Mouse (Mus musculus) left cerebral cortex, postnatal 25 days (tissue): ENCODE results near the gene Gm281. TPM values are rescaled to one million over a fixed set of nuclear protein-coding genes. Genes with fewer than 3 reads are reported as not detected.
"Not testable (repeated sequence)": the region's sequence is repeated elsewhere in the genome, so short reads cannot be mapped to it uniquely, and the experiment has no call there.

ENCODE experiments used
- DNase-seq, 2 experiments: peaks; one replicate each; pipeline ENCODE4 v3.0.0; 2022; ENCODE audit warnings: low spot score in 2 of 2, mixed read lengths in 1 of 2
- intact Hi-C: fragments of 180-260 bp; cut with DNase I; formaldehyde crosslinking; loops from one replicate; pipeline ENCODE4 v1.15.1; 2025
- total RNA-seq, 2 experiments: library from RNA; stranded (reverse); gene quantifications; 2 replicates each; pipeline ENCODE4 v1.2.3; 2021

Gm281 gene
- total RNA-seq: not detected

DNA sequence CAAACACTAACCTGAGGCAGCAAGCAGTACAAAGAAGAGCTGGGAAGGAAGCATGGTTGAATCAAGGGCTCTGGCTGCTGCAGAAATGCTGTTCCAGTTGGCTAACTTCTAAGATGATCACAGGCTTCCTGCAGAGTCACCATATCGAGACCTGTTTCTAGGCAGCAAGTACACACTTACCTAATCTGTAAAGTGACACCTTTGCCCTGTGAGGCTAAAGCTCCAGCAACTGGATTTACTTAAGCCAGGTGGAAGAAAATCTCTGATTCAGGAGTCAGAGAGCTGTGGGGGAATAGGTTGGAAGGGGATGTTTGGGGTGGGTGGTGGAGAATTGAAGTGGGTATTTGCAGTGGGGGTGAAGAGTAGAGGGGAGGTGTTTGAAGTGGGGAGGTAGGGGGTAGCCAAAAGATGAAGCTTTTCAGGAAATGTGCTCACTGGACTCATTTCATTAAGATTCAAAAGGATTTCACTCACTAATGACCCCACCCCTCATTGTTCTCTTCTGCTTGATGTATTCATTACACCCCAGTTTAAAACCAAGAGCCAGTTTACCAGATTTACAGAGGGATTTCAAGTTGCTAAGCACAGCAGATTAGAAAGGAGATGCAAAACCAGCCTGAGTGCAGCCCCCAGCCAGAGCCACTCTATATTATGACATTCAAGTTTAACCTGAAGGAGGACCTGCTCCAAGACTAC is at the start of gene Gm281:
Gene Gm281, minus strand, starts transcription at position 92 of the 696 bp plus-strand sequence.
- DNase-seq: no peak
- intact Hi-C loops: loop anchor here (5.0 kb wide), 1 partner anchor 452 kb away; no protein-coding TSS in a partner anchor

- intact Hi-C loops: loop anchor here (5.0 kb wide), 1 partner anchor 134 kb away; no protein-coding TSS in a partner anchor
- no peak for DNase-seq
Measured at GRCm38 (mm10) chr14:13963527-13963926, 49.2 kb upstream of the Gm281 start.

DNA sequence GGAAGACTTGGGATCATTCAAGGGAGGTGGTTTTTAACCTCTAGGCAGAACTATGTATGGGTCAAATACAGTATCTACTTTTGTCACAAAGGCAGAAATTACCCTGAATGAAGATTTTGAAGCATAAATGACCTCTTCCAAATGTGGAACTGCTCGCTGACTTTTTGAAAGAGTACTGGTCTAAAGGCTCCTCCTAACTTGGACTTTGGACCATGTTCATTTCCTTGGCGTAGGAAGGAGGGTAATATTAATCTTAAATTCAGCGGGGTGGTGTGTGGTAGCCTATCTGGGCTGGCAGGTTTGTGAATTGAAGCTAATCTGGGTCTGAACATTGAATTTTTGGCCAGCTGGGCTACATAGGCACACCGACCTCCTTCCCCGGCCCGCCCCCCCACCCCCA is 48.2 kb upstream of the Gm281 start:
- intact Hi-C loops: loop anchor here (5.0 kb wide), 1 partner anchor 135 kb away; no protein-coding TSS in a partner anchor
- DNase-seq: no peak

DNA sequence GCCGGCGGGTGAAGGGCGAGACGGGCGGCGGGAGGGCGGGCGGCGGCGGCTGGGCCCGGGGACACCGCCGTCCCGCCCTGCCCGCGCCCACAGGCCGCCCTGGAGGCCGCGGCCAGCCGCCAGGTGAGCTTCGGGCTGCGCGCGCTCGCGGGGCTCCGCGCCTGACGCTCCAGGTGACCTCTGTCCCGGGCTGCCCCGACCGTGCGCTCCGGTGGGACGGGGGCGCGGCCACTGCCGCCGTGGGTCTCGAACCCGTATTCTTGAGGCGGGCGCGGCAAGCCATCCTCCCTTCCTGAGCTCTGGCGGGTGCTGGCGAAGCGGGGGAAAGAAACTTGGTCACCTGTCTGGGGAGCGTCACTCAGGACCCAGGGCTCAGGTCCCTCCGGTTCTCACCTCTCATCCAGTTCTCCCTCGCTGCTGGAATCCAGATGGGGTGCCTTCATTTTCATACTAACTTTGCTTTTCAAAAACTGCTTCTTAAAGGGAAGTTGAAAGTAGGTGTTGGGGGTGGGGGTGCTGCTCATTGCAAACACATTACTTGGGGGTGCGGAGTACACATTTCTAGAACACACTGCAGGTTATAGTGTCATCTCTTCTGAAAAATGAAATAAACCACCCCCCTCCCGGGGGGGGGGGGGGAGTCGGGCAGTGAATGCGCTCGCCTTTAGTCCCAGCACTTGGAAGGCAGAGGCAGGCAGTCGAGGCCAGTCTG is 47.3 kb upstream of the Gm281 start, which contains the start of the genes Atxn7 and Thoc7:
Gene Atxn7, plus strand, starts transcription at position 40 of the 712 bp plus-strand sequence.
Gene Thoc7, minus strand, starts transcription at position 452 of the 712 bp plus-strand sequence.
- intact Hi-C loops: loop anchor here (5.0 kb wide), 1 partner anchor 136 kb away; no protein-coding TSS in a partner anchor

DNA sequence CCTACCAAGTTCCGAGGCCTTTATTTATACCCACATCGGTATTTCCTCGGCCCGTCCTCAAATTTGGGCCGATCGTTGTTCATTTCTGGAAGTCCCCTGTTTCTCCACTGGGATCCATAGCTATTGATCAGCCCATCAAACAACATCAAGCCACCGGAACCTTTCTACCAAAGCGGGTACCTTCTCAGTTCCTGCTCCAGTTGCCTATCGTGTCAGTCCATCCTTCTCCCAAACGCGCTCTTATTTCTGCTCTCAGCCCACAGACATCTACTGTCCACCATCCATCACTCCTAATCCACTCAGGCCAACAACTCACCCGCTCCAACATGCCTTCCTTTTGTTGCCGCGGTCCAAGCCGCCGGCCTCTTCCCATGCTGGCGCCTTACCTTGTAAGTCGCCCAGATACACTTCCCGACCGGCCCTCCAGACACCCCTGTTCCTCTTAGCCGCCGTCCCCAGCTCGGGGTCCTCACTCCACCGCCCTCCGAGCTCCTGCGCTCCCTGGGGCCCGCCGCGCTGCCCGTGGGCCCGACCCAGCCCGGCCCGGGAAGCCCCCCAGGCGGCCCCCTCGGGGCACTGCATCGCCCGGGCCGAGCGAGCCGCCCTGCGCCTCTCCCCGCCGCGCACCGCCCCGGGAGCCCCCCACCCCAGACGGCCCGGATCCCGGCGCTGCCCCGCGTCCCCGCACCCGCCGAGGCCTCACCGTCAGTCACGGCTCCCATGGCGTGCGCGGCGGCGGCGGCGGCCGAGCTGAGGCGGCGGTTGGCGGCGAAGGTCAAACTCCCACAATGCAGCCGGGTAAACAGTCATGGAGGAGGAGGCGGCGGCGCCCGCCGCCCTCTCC is 46.4 kb upstream of the Gm281 start:
- DNase-seq: peak; percentile 61 to 62
- intact Hi-C loops: loop anchor here (1.0 to 5.0 kb wide), 2 partner anchors 52 to 137 kb away; no protein-coding TSS in a partner anchor

More for the DNA sequence above, 47.3 kb upstream of the Gm281 start, which contains the start of the genes Atxn7 and Thoc7:
- peak; percentile 30 to 40 for DNase-seq

DNA sequence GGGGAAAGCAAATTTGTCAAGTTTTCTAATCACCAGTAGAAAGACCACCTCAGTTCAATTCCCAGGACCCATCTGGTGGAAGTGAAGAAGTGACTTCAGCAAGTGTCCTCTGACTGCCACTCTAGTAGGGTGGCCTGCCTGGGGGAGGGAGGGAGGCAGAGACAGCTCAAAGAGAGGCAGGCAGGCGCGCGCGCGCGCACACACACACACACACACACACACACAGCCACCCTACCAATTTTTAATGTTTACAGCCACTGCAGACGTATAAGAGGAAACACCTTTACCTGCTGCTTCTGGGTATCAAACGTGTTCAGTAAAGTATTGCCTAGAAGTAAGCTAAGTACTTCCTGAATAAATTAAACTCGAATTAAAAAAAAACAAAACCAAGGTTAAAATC is 45.8 kb upstream of the Gm281 start:
- peak; percentile 18 to 24 for DNase-seq
- intact Hi-C loops: loop anchor here (1.0 to 5.0 kb wide), 2 partner anchors 52 to 137 kb away; no protein-coding TSS in a partner anchor

GRCm38 (mm10) chr14:13952151-13952550 is 37.9 kb upstream of the Gm281 start:
- DNase-seq, intact Hi-C loops: not testable (repeated sequence)

- DNase-seq: peak in 1 of 2 experiments; percentile 14
Measured at GRCm38 (mm10) chr14:13950401-13950800, 36.1 kb upstream of the Gm281 start.

GRCm38 (mm10) chr14:13948345-13948744 is 34.1 kb upstream of the Gm281 start:
- intact Hi-C loops: no loop called here
- no peak for DNase-seq

More at GRCm38 (mm10) chr14:13950401-13950800, 36.1 kb upstream of the Gm281 start:
- intact Hi-C loops: no loop called here

- intact Hi-C loops: no loop called here
- no peak for DNase-seq
Measured at GRCm38 (mm10) chr14:13944686-13945085, 30.4 kb upstream of the Gm281 start.

- intact Hi-C loops: no loop called here
- DNase-seq: no peak
Measured at GRCm38 (mm10) chr14:13934052-13934371, 19.7 kb upstream of the Gm281 start.

GRCm38 (mm10) chr14:13933290-13934051 is 19.2 kb upstream of the Gm281 start:
- intact Hi-C loops: no loop called here
- no peak for DNase-seq

GRCm38 (mm10) chr14:13917630-13918029 is 3.4 kb upstream of the Gm281 start:
- intact Hi-C loops: loop anchor here (1.0 to 5.0 kb wide), 2 partner anchors 455 to 561 kb away; no protein-coding TSS in a partner anchor
- DNase-seq: peak; percentile 77 to 82

- no peak for DNase-seq
- intact Hi-C loops: loop anchor here (1.0 to 5.0 kb wide), 2 partner anchors 455 to 561 kb away; no protein-coding TSS in a partner anchor
Measured at GRCm38 (mm10) chr14:13917208-13917607, 2.9 kb upstream of the Gm281 start.

DNA sequence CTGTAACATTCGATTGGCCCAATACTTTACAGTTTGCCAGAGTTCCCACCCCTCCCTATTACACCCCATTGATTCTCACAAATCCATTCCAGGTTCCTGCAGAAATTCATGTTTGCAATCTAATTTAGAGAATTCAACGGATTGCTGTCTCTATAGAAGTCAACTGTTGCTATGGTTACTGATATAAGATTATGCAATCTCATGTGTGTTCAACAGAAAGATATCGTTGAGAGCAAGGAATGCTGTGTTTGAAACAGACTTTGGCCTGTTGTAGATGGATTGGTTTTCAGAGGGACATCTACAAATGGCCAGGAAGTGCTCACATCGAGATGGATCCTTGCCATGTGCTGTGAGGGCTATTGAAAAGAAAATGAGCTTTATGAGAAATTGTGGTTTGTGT is 929 bp upstream of the Gm281 start:
- no peak for DNase-seq
- intact Hi-C loops: loop anchor here (5.0 kb wide), 1 partner anchor 453 kb away; no protein-coding TSS in a partner anchor

- no peak for DNase-seq
- intact Hi-C loops: no loop called here
Measured at GRCm38 (mm10) chr14:13910148-13910547, 4.1 kb downstream of the Gm281 start.

DNA sequence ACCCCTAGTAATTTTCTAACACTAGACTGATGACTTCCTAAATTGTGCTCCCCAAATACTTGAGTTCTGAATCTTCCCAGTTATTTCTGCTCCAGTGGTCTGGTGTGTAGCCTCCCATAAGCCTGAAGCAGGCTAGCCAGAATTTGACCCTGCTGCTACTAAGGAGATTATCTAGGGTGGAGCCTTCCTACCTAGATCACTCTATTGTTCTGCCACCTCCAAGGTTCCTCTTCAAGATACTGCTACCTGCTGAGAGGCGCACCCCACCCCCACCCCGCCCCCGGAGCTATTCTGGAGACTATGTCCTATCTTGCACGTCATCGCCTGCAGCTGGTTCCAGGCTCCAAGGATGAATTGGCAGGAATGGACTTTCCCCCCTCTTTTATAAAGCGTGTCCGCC is 7.1 kb downstream of the Gm281 start:
- no peak for DNase-seq
- intact Hi-C loops: no loop called here

- intact Hi-C loops: no loop called here
- no peak for DNase-seq
Measured at GRCm38 (mm10) chr14:13906461-13906860, 7.8 kb downstream of the Gm281 start.
